Mouse (Mus musculus) forebrain, postnatal 0 days (tissue): ENCODE data around the gene Gm12569. TPM values are rescaled to one million over a fixed set of nuclear protein-coding genes. Genes with fewer than 3 reads are reported as not detected.

Experiments
- ATAC-seq: fragments of 200-750 bp; cut with Nextera tagmentation; 2 replicates; pipeline ENCODE4 v1.8.0; 2017; ENCODE audit warnings: mild to moderate bottlenecking, moderate library complexity
- DNase-seq: peaks from one replicate; pipeline ENCODE4 v3.0.0-alpha.2; 2015
- H3K27ac ChIP-seq: fragments of 300-500 bp; sonication (generic); 2 replicates; pipeline ENCODE4 v1.5.1; 2014; ENCODE audit warnings: low read depth, mild to moderate bottlenecking, antibody characterized with exemption, low read length, moderate library complexity, mixed read lengths
- H3K27me3 ChIP-seq: fragments of 300-500 bp; sonication (generic); 2 replicates; pipeline ENCODE4 v1.6.1; 2014; ENCODE audit warnings: mild to moderate bottlenecking, low read length, mixed read lengths; ENCODE audit not compliant: insufficient read depth
- H3K36me3 ChIP-seq: fragments of 300-500 bp; sonication (generic); 2 replicates; pipeline ENCODE4 v1.6.1; 2014; ENCODE audit warnings: mild to moderate bottlenecking, moderate library complexity; ENCODE audit not compliant: insufficient read depth
- H3K4me1 ChIP-seq: fragments of 300-500 bp; sonication (generic); 2 replicates; pipeline ENCODE4 v1.6.1; 2014; ENCODE audit warnings: antibody characterized with exemption; ENCODE audit not compliant: insufficient read depth
- H3K4me2 ChIP-seq: fragments of 300-500 bp; sonication (generic); 2 replicates; pipeline ENCODE4 v1.6.1; 2014; ENCODE audit warnings: low read depth, mild to moderate bottlenecking, moderate library complexity
- H3K4me3 ChIP-seq: fragments of 300-500 bp; sonication (generic); 2 replicates; pipeline ENCODE4 v1.5.1; 2014; ENCODE audit warnings: low read depth, low read length, mixed read lengths
- H3K9ac ChIP-seq: fragments of 300-500 bp; sonication (generic); 2 replicates; pipeline ENCODE4 v1.6.1; 2014; ENCODE audit warnings: mild to moderate bottlenecking
- H3K9me3 ChIP-seq: fragments of 300-500 bp; sonication (generic); 2 replicates; pipeline ENCODE4 v1.6.1; 2016; ENCODE audit warnings: low read length
- CTCF ChIP-seq: sonication (generic); IDR thresholded peaks from 2 replicates; pipeline ENCODE4 v1.5.1; 2016; ENCODE audit warnings: antibody characterized with exemption, control low read depth, low read depth
- WGBS: fragments of 180-500 bp; shearing (Covaris S2); extraction: QIAGEN DNeasy Blood & Tissue Kit; methylation state at CpG from one replicate; pipeline ENCODE4 v1.1.7; 2014; 5-methylcytosine and 5-hydroxymethylcytosine counted together
- polyA plus RNA-seq: library from polyadenylated mRNA; unstranded; fragments of >200 nt; fragmentation: Nextera tagmentation; extraction: Ambion mirVana; gene quantifications from 2 replicates; pipeline ENCODE4 v1.2.1, GENCODE M21; 2015
- total RNA-seq: library from RNA; depleted of rRNA; stranded (reverse); fragments of >200 nt; gene quantifications from 2 replicates; pipeline ENCODE4 v1.2.3, GENCODE M21; 2014

The Gm12569 gene
- total and polyA plus RNA-seq, 2 experiments from 2014 or later, result not detected

GRCm38 (mm10) chr11:51242897-51243296 lies 22.6 kb downstream of the Gm12569 start:
- ATAC-seq (no peak), DNase-seq (no peak)
- H3K4me1 ChIP-seq, result no peaks in the 10 kb centered on the region
- WGBS, result 87% methylated on average over 2 of the region's 2 CpGs
- no peaks in the 10 kb centered on the region for H3K36me3 ChIP-seq
- no peaks in the 10 kb centered on the region for H3K27me3 ChIP-seq
- no peak overlapping the region for H3K9ac ChIP-seq
- no peaks in the 10 kb centered on the region for H3K9me3 ChIP-seq
- H3K4me3 ChIP-seq, result no peak overlapping the region
- H3K27ac ChIP-seq, result no peak overlapping the region
- H3K4me2 ChIP-seq, result no peak overlapping the region
- no peak for TF ChIP-seq CTCF

GRCm38 (mm10) chr11:51257006-51257405 lies 36.7 kb downstream of the Gm12569 start:
- ATAC-seq (no peak), DNase-seq (no peak)
- no peak overlapping the region for H3K4me2 ChIP-seq
- H3K4me1 ChIP-seq, result no peaks in the 10 kb centered on the region
- H3K4me3 ChIP-seq, result no peak overlapping the region
- H3K27me3 ChIP-seq, result no peaks in the 10 kb centered on the region
- TF ChIP-seq CTCF, result no peak
- WGBS, result 91% methylated on average over 4 of the region's 4 CpGs
- no peaks in the 10 kb centered on the region for H3K9me3 ChIP-seq
- H3K36me3 ChIP-seq, result no peaks in the 10 kb centered on the region
- H3K27ac ChIP-seq, result no peak overlapping the region
- H3K9ac ChIP-seq, result no peak overlapping the region

DNA sequence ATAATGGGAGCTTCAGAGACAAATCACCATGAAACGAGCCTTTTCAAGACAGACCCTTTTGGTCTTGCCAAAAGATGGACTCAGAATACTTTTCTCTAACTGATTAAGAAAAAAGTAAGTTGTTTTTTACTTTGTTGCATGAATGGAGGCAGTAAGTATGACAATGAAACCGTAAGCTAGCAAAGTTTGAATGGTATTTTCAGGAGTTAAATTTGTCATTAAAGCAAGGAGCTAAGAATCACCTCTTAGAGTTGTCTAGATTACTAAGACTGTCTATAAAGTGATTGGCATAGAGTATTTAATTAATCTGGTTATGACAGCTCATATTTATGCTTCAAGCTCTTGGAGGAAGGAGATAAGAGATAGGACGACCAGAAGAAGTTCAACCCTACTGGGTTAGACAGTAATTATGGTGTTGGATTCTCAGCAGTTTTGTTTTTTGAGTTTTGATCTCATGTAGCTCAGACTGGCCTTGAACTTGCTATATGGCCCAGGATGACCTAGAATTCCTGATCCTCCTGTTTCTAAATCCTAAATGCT lies 41.5 kb downstream of the Gm12569 start, which contains the start of gene Clk4:
Clk4 (plus strand) TSS at position 51 of the 540 bp plus-strand sequence.
- Histone ChIP-seq H3K9ac (peak within 1 kb of the TSS; percentile 98), H3K9me3 (no peaks in the 10 kb centered on the region), H3K4me1 (peaks cover 15% of the 10 kb centered on the region), H3K4me2 (peak within 1 kb of the TSS; percentile 93), H3K27me3 (no peaks in the 10 kb centered on the region), H3K36me3 (no peaks in the 10 kb centered on the region), H3K4me3 (peak within 1 kb of the TSS; percentile 91), H3K27ac (peak within 1 kb of the TSS; percentile 98)
- no peak for ATAC-seq
- 71% methylated on average over 3 of the region's 3 CpGs for WGBS
- DNase-seq, result no peak
- TF ChIP-seq CTCF, result no peak

GRCm38 (mm10) chr11:51262342-51263285 lies 42.3 kb downstream of the Gm12569 start, which contains the start of gene BC049762:
Gene BC049762, minus strand, starts transcription at chr11:51263046.
- 10% methylated on average over 57 of the region's 57 CpGs for WGBS
- no peaks in the 10 kb centered on the region for H3K9me3 ChIP-seq
- TF ChIP-seq CTCF, result peak; percentile 69
- peak within 1 kb of the TSS; percentile 98 for H3K27ac ChIP-seq
- H3K27me3 ChIP-seq, result no peaks in the 10 kb centered on the region
- H3K4me2 ChIP-seq, result peak within 1 kb of the TSS; percentile 93
- peak; percentile 100 for ATAC-seq
- H3K4me3 ChIP-seq, result peak within 1 kb of the TSS; percentile 91
- H3K4me1 ChIP-seq, result peaks cover 15% of the 10 kb centered on the region
- peak; percentile 100 for DNase-seq
- H3K9ac ChIP-seq, result peak within 1 kb of the TSS; percentile 98
- 0 out of 2 replicates have a peak, but pooled peaks cover 5% of the 10 kb centered on the region for H3K36me3 ChIP-seq

- H3K9me3 ChIP-seq, result no peaks in the 10 kb centered on the region
- 0 out of 2 replicates have a peak, but pooled peaks cover 5% of the 10 kb centered on the region for H3K36me3 ChIP-seq
- H3K4me1 ChIP-seq, result peaks cover 15% of the 10 kb centered on the region
- H3K4me3 ChIP-seq, result peak overlapping the region; percentile 91
- H3K4me2 ChIP-seq, result peak overlapping the region; percentile 93
- TF ChIP-seq CTCF, result no peak
- H3K27me3 ChIP-seq, result no peaks in the 10 kb centered on the region
- DNase-seq, result peak; percentile 66
- H3K27ac ChIP-seq, result peak overlapping the region; percentile 98
- WGBS, result under 1% methylated on average over 47 of the region's 50 CpGs
- ATAC-seq, result peak; percentile 58
- peak overlapping the region; percentile 98 for H3K9ac ChIP-seq
These were observed 43.1 kb downstream of the Gm12569 start for GRCm38 (mm10) chr11:51263286-51263831.

DNA sequence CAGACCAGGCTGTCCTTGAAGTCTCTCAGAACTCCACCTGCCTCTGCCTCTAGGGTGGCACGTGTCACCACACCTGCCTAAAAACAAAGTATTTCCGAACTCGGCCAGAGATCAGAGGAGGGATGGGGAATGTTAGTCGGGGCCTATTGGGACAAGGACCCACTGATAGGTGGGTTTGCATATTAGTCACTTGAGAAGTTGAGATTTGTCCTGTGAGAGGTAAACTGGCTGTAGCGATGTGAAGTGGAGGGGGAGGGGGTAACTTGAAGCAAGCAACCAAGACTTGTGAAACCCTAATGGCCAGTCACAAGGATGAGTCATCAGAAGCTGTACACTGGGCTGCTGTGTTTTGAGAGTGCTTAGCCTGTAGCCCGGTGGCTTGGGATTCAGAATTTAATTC lies 44.1 kb downstream of the Gm12569 start:
- DNase-seq, result no peak
- TF ChIP-seq CTCF, result no peak

More for the DNA sequence above, 44.1 kb downstream of the Gm12569 start:
- Histone ChIP-seq H3K4me1 (peaks cover 15% of the 10 kb centered on the region), H3K9ac (peak overlapping the region; percentile 98; the same call in 1 of the 2 replicates), H3K27me3 (no peaks in the 10 kb centered on the region), H3K27ac (no peak overlapping the region), H3K36me3 (0 out of 2 replicates have a peak, but pooled peaks cover 5% of the 10 kb centered on the region), H3K4me3 (peak overlapping the region; percentile 91), H3K9me3 (no peaks in the 10 kb centered on the region), H3K4me2 (peak overlapping the region; percentile 93)
- ATAC-seq, result no peak
- WGBS, result 22% methylated on average over 6 of the region's 6 CpGs
